Mouse (Mus musculus) liver, embryonic 11.5 days (tissue): Measurements from ENCODE around the gene Smpd1. TPM values are rescaled to one million over a fixed set of nuclear protein-coding genes. Genes with fewer than 3 reads are reported as not detected.

Experiments
- ATAC-seq: fragments of 200-750 bp; cut with Nextera tagmentation; replicated peaks from 2 replicates; pipeline ENCODE4 v1.8.0; 2017; ENCODE audit warnings: moderate number of reproducible peaks, mild to moderate bottlenecking, moderate TSS enrichment, moderate library complexity; ENCODE audit not compliant: low FRiP score
- DNase-seq: peaks from one replicate; pipeline ENCODE4 v3.0.0-alpha.2; 2017; ENCODE audit warnings: low spot score
- H3K27ac ChIP-seq: fragments of 300-500 bp; sonication (generic); 2 replicates; pipeline ENCODE4 v1.5.1; 2014; ENCODE audit warnings: mild to moderate bottlenecking, low read depth, low read length, control low read depth
- H3K27me3 ChIP-seq: fragments of 300-500 bp; sonication (generic); replicated peaks from 2 replicates; pipeline ENCODE4 v1.6.1; 2014; ENCODE audit warnings: low read length, mixed read lengths; ENCODE audit not compliant: control insufficient read depth, insufficient read depth
- H3K36me3 ChIP-seq: fragments of 300-500 bp; sonication (generic); 2 replicates; pipeline ENCODE4 v1.6.1; 2014; ENCODE audit warnings: mild to moderate bottlenecking, low read length, moderate library complexity, mixed read lengths; ENCODE audit not compliant: control insufficient read depth, insufficient read depth
- H3K4me1 ChIP-seq: fragments of 300-500 bp; sonication (generic); replicated peaks from 2 replicates; pipeline ENCODE4 v1.6.1; 2014; ENCODE audit warnings: low read length, mixed read lengths; ENCODE audit not compliant: control insufficient read depth, insufficient read depth
- H3K4me2 ChIP-seq: fragments of 300-500 bp; sonication (generic); 2 replicates; pipeline ENCODE4 v1.6.1; 2014; ENCODE audit warnings: mild to moderate bottlenecking, control low read depth, moderate library complexity
- H3K4me3 ChIP-seq: fragments of 300-500 bp; sonication (generic); 2 replicates; pipeline ENCODE4 v1.5.1; 2014; ENCODE audit warnings: low read depth, low read length, control low read depth
- H3K9ac ChIP-seq: fragments of 300-500 bp; sonication (generic); 2 replicates; pipeline ENCODE4 v1.6.1; 2014; ENCODE audit warnings: low read depth, low read length, control low read depth
- H3K9me3 ChIP-seq: fragments of 300-500 bp; sonication (generic); 2 replicates; pipeline ENCODE4 v1.6.1; 2016; ENCODE audit warnings: low read length, inconsistent platforms, mixed read lengths; ENCODE audit not compliant: control insufficient read depth
- WGBS: fragments of 180-500 bp; shearing (Covaris S2); extraction: QIAGEN DNeasy Blood & Tissue Kit; methylation state at CpG from one replicate; pipeline ENCODE4 v1.1.7; 2014; 5-methylcytosine and 5-hydroxymethylcytosine counted together
- polyA plus RNA-seq: library from polyadenylated mRNA; unstranded; fragments of >200 nt; fragmentation: Nextera tagmentation; extraction: Ambion mirVana; gene quantifications from 2 replicates; pipeline ENCODE4 v1.2.1, GENCODE M21; 2014

Smpd1 gene
- polyA plus RNA-seq, 1 experiment from 2014 or later, result 33.6 TPM

- Histone ChIP-seq H3K9ac (peak within 1 kb of the TSS; percentile 69), H3K4me1 (no peaks in the 10 kb centered on the region), H3K4me3 (peak within 1 kb of the TSS; percentile 71), H3K27ac (peak within 1 kb of the TSS; percentile 25; the same call in 1 of the 2 replicates), H3K4me2 (peak within 1 kb of the TSS; percentile 86), H3K27me3 (no peaks in the 10 kb centered on the region; the same call in 1 of the 2 replicates), H3K9me3 (no peaks in the 10 kb centered on the region), H3K36me3 (no peaks in the 10 kb centered on the region)
- peak; percentile 80 for DNase-seq
- peak; percentile 90 for ATAC-seq
- WGBS, result under 1% methylated on average over 47 of the region's 54 CpGs
Measured at GRCm38 (mm10) chr7:105581094-105581703, 27.0 kb downstream of the Smpd1 start, which contains the start of gene Apbb1. Gene Apbb1, minus strand, starts transcription at chr7:105581653.

- Histone ChIP-seq H3K9ac (no peak overlapping the region), H3K4me3 (peak overlapping the region; percentile 71), H3K36me3 (no peaks in the 10 kb centered on the region), H3K27ac (no peak overlapping the region), H3K4me1 (no peaks in the 10 kb centered on the region), H3K4me2 (peak overlapping the region; percentile 86), H3K9me3 (no peaks in the 10 kb centered on the region), H3K27me3 (no peaks in the 10 kb centered on the region; the same call in 1 of the 2 replicates)
- ATAC-seq, result no peak
- no peak for DNase-seq
- WGBS, result 71% methylated on average over 2 of the region's 2 CpGs
Measured at GRCm38 (mm10) chr7:105581959-105582358, 27.8 kb downstream of the Smpd1 start.

- 61% methylated on average over 9 of the region's 9 CpGs for WGBS
- no peak for ATAC-seq
- Histone ChIP-seq H3K4me2 (no peak overlapping the region), H3K4me1 (no peaks in the 10 kb centered on the region), H3K4me3 (no peak overlapping the region), H3K36me3 (no peaks in the 10 kb centered on the region), H3K9ac (no peak overlapping the region), H3K27me3 (no peaks in the 10 kb centered on the region), H3K27ac (no peak overlapping the region), H3K9me3 (no peaks in the 10 kb centered on the region)
- DNase-seq, result no peak
Measured at GRCm38 (mm10) chr7:105588325-105588912, 34.3 kb downstream of the Smpd1 start.

DNA sequence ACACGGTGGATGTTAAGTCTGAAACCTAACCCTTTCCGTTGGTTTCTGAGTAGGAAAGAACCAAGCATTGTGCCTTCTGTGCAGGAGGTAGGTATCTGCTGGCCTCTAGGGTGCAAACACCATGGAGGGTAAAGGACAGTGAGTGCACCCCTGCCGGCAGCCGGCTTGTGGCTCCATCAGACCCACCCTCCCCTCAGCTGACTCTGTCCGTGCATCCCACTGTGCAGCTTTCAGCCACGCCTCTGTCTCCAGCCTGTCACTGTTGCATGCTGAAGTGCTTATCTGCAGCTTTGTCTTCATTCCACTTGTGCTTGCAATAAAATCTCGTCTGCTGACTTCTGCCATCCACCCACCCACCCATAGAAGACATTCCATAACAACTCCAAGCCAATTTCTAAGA is 35.9 kb downstream of the Smpd1 start:
- Histone ChIP-seq H3K4me3 (no peak overlapping the region), H3K9ac (no peak overlapping the region), H3K4me2 (no peak overlapping the region), H3K36me3 (no peaks in the 10 kb centered on the region), H3K9me3 (no peaks in the 10 kb centered on the region), H3K27ac (no peak overlapping the region), H3K27me3 (no peaks in the 10 kb centered on the region), H3K4me1 (no peaks in the 10 kb centered on the region)
- DNase-seq (no peak), ATAC-seq (no peak; the same call in 1 of the 2 replicates)
- 35% methylated on average over 7 of the region's 7 CpGs for WGBS

DNA sequence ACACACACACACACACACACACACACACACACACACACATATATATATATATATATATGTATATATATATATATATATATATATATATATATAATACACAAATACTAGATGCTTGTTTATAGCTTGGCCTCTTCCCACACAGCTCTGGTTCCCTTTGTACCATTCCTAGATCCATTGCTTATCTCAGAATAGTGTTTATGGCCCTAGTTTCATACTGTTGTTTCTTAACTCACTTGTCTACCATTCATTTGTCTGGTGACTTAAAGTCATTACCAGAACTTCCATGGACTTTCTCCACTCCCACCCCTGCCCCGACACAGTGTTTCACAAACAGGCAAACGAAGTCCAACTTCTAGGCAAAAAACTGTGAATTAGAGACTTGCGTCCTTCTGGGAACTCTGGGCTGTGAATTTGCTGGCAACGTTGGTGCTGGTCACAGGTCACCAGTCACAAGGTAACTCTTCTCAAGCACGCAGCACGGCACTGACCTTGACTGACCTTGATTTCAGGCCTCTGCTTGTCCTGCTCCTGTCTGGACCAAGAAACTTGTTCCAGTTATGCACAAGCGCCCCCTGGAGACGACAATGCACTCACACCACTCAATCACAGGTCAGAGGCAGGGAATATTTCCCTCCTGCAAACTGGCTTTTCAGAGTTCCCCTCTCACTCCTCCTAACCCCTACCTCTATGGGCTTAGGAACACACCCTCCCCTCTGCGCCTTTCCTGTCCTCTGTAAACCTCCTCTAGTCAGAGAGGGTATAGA is 48.9 kb downstream of the Smpd1 start:
- 34% methylated on average over 9 of the region's 9 CpGs for WGBS
- DNase-seq (peak; percentile 52), ATAC-seq (peak; percentile 68)
- H3K27ac ChIP-seq, result no peak overlapping the region
- H3K4me3 ChIP-seq, result no peak overlapping the region
- no peaks in the 10 kb centered on the region for H3K4me1 ChIP-seq
- H3K4me2 ChIP-seq, result no peak overlapping the region
- H3K36me3 ChIP-seq, result no peaks in the 10 kb centered on the region
- H3K27me3 ChIP-seq, result no peaks in the 10 kb centered on the region
- H3K9ac ChIP-seq, result no peak overlapping the region
- H3K9me3 ChIP-seq, result no peaks in the 10 kb centered on the region

Other genes starting within 250 kb of the Smpd1 start
- gene Olfr689, start 243.2 kb upstream of the Smpd1 start, polyA plus RNA-seq, result not detected in 2 replicates
- not detected in 2 replicates for gene Olfr690, start 220.3 kb upstream of the Smpd1 start, polyA plus RNA-seq
- not detected in 2 replicates for gene Olfr691, start 212.1 kb upstream of the Smpd1 start, polyA plus RNA-seq
- not detected in 2 replicates for gene Olfr692, start 186.1 kb upstream of the Smpd1 start, polyA plus RNA-seq
- not detected in 2 replicates for gene Gm5901, start 179.3 kb upstream of the Smpd1 start, polyA plus RNA-seq
- 28.7 and 31.0 TPM in 2 replicates for gene Fam160a2, start 154.3 kb upstream of the Smpd1 start, polyA plus RNA-seq
- not detected in 2 replicates for gene Cnga4, start 149.8 kb upstream of the Smpd1 start, polyA plus RNA-seq
- 0.05 TPM in 1 of 2 replicates, not detected in the other for gene Cckbr, start 128.6 kb upstream of the Smpd1 start, polyA plus RNA-seq
- 16.8 and 17.8 TPM in 2 replicates for gene Cavin3, start 72.1 kb upstream of the Smpd1 start, polyA plus RNA-seq
- gene Apbb1, start 27.3 kb downstream of the Smpd1 start, polyA plus RNA-seq, result 17.1 and 18.7 TPM in 2 replicates
- gene Hpx, start 45.8 kb downstream of the Smpd1 start, polyA plus RNA-seq, result 66.3 TPM in 2 replicates
- gene Trim3, start 79.2 kb downstream of the Smpd1 start, polyA plus RNA-seq, result 13.7 and 15.4 TPM in 2 replicates
- 222 and 242 TPM in 2 replicates for gene Timm10b, start 85.7 kb downstream of the Smpd1 start, polyA plus RNA-seq
- 42.7 and 50.1 TPM in 2 replicates for gene Arfip2, start 86.1 kb downstream of the Smpd1 start, polyA plus RNA-seq
- 15.8 and 30.1 TPM in 2 replicates for gene Gm45799, start 86.2 kb downstream of the Smpd1 start, polyA plus RNA-seq
- gene Dnhd1, start 96.5 kb downstream of the Smpd1 start, polyA plus RNA-seq, result 0.30 and 0.61 TPM in 2 replicates
- gene Ilk, start 182.2 kb downstream of the Smpd1 start, polyA plus RNA-seq, result 221 and 231 TPM in 2 replicates
- 42.3 and 52.3 TPM in 2 replicates for gene Rrp8, start 183.0 kb downstream of the Smpd1 start, polyA plus RNA-seq
- gene Taf10, start 190.0 kb downstream of the Smpd1 start, polyA plus RNA-seq, result 229 and 244 TPM in 2 replicates
- gene Tpp1, start 197.9 kb downstream of the Smpd1 start, polyA plus RNA-seq, result 77.3 and 80.0 TPM in 2 replicates
- 5.0 and 5.8 TPM in 2 replicates for gene Dchs1, start 233.3 kb downstream of the Smpd1 start, polyA plus RNA-seq